Mouse (Mus musculus) heart, embryonic 15.5 days (tissue): ENCODE measurements around the gene Rassf7. TPM values are rescaled to one million over a fixed set of nuclear protein-coding genes. Genes with fewer than 3 reads are reported as not detected.

Experiments
- ATAC-seq: fragments of 200-750 bp; cut with Nextera tagmentation; replicated peaks from 2 replicates; pipeline ENCODE4 v1.8.0; 2017; ENCODE audit warnings: low read depth, moderate TSS enrichment; ENCODE audit not compliant: insufficient number of reproducible peaks, insufficient read depth, low FRiP score
- H3K27ac ChIP-seq: fragments of 300-500 bp; sonication (generic); 2 replicates; pipeline ENCODE4 v1.5.1; 2015; ENCODE audit warnings: mild to moderate bottlenecking, inconsistent platforms
- H3K27me3 ChIP-seq: fragments of 300-500 bp; sonication (generic); 2 replicates; pipeline ENCODE4 v1.6.1; 2015; ENCODE audit warnings: inconsistent platforms
- H3K36me3 ChIP-seq: fragments of 300-500 bp; sonication (generic); 2 replicates; pipeline ENCODE4 v1.6.1; 2015; ENCODE audit warnings: mild to moderate bottlenecking, inconsistent platforms
- H3K4me1 ChIP-seq: fragments of 300-500 bp; sonication (generic); replicated peaks from 2 replicates; pipeline ENCODE4 v1.6.1; 2015; ENCODE audit warnings: inconsistent platforms
- H3K4me2 ChIP-seq: fragments of 300-500 bp; sonication (generic); 2 replicates; pipeline ENCODE4 v1.6.1; 2015; ENCODE audit warnings: inconsistent platforms, mild to moderate bottlenecking, moderate library complexity
- H3K4me3 ChIP-seq: fragments of 300-500 bp; sonication (generic); 2 replicates; pipeline ENCODE4 v1.5.1; 2015; ENCODE audit warnings: mild to moderate bottlenecking, inconsistent platforms
- H3K9ac ChIP-seq: fragments of 300-500 bp; sonication (generic); 2 replicates; pipeline ENCODE4 v1.6.1; 2015; ENCODE audit warnings: mild to moderate bottlenecking, inconsistent platforms
- H3K9me3 ChIP-seq: fragments of 300-500 bp; sonication (generic); replicated peaks from 2 replicates; pipeline ENCODE4 v1.6.1; 2016; ENCODE audit warnings: inconsistent platforms
- WGBS: fragments of 180-500 bp; shearing (Covaris S2); methylation state at CpG from one replicate; pipeline ENCODE4 v1.1.7; 2015; ENCODE audit warnings: mixed read lengths; 5-methylcytosine and 5-hydroxymethylcytosine counted together
- polyA plus RNA-seq: library from polyadenylated mRNA; unstranded; fragments of >200 nt; fragmentation: Nextera tagmentation; extraction: Ambion mirVana; gene quantifications from 2 replicates; pipeline ENCODE4 v1.2.1, GENCODE M21; 2015

The Rassf7 gene
- polyA plus RNA-seq, 1 experiment from 2014 or later, result 11.4 TPM

- no peak for ATAC-seq
- Histone ChIP-seq H3K4me2 (no peak overlapping the region), H3K27ac (no peak overlapping the region), H3K9ac (no peak overlapping the region), H3K36me3 (peaks cover 21% of the 10 kb centered on the region), H3K4me1 (peaks cover 19% of the 10 kb centered on the region), H3K27me3 (no peaks in the 10 kb centered on the region), H3K9me3 (no peaks in the 10 kb centered on the region), H3K4me3 (no peak overlapping the region)
- 92% methylated on average over 3 of the region's 3 CpGs for WGBS
Measured at GRCm38 (mm10) chr7:141188733-141189132, 26.9 kb upstream of the Rassf7 start.

- Histone ChIP-seq H3K27me3 (no peaks in the 10 kb centered on the region), H3K9me3 (no peaks in the 10 kb centered on the region), H3K4me1 (peaks cover 23% of the 10 kb centered on the region), H3K4me2 (no peak overlapping the region), H3K36me3 (peaks cover 21% of the 10 kb centered on the region), H3K27ac (no peak overlapping the region), H3K4me3 (no peak overlapping the region), H3K9ac (no peak overlapping the region)
- 92% methylated on average over 3 of the region's 3 CpGs for whole genome bisulfite sequencing
- no peak for ATAC-seq
Measured at GRCm38 (mm10) chr7:141190220-141190619, 25.4 kb upstream of the Rassf7 start.

GRCm38 (mm10) chr7:141191036-141191435, 24.6 kb upstream of the Rassf7 start:
- WGBS, result 84% methylated on average over 14 of the region's 14 CpGs
- H3K4me3 ChIP-seq, result no peak overlapping the region
- no peak overlapping the region for H3K27ac ChIP-seq
- no peak overlapping the region for H3K4me2 ChIP-seq
- H3K9me3 ChIP-seq, result no peaks in the 10 kb centered on the region
- no peak for ATAC-seq
- H3K4me1 ChIP-seq, result peaks cover 26% of the 10 kb centered on the region
- H3K27me3 ChIP-seq, result no peaks in the 10 kb centered on the region
- no peak overlapping the region for H3K9ac ChIP-seq
- peaks cover 21% of the 10 kb centered on the region for H3K36me3 ChIP-seq

GRCm38 (mm10) chr7:141191796-141192685, 23.6 kb upstream of the Rassf7 start:
- ATAC-seq, result no peak
- H3K4me3 ChIP-seq, result peak overlapping the region; percentile 95; the same call in 1 of the 2 replicates
- H3K9ac ChIP-seq, result 0 out of 2 replicates have a peak overlapping the region, but pooled peaks have one; percentile 18
- H3K4me1 ChIP-seq, result peaks cover 26% of the 10 kb centered on the region
- H3K9me3 ChIP-seq, result no peaks in the 10 kb centered on the region
- peak overlapping the region; percentile 90 for H3K4me2 ChIP-seq
- 89% methylated on average over 24 of the region's 24 CpGs for WGBS
- H3K27me3 ChIP-seq, result no peaks in the 10 kb centered on the region
- H3K36me3 ChIP-seq, result peaks cover 21% of the 10 kb centered on the region
- no peak overlapping the region for H3K27ac ChIP-seq

- Histone ChIP-seq H3K4me3 (peak overlapping the region; percentile 95), H3K27ac (peak overlapping the region; percentile 88), H3K27me3 (no peaks in the 10 kb centered on the region), H3K36me3 (peaks cover 21% of the 10 kb centered on the region), H3K4me1 (peaks cover 26% of the 10 kb centered on the region), H3K9ac (peak overlapping the region; percentile 92), H3K4me2 (peak overlapping the region; percentile 90), H3K9me3 (no peaks in the 10 kb centered on the region)
- WGBS, result 27% methylated on average over 12 of the region's 12 CpGs
- ATAC-seq, result no peak
Measured at GRCm38 (mm10) chr7:141192776-141193347, 22.8 kb upstream of the Rassf7 start.

GRCm38 (mm10) chr7:141193348-141193856, 22.3 kb upstream of the Rassf7 start:
- WGBS, result under 1% methylated on average over 43 of the region's 43 CpGs

GRCm38 (mm10) chr7:141193948-141194347, 21.7 kb upstream of the Rassf7 start, which contains the start of the genes Hras and Lrrc56:
Gene Hras (minus strand): TSS chr7:141194005.
Gene Lrrc56 (plus strand): TSS chr7:141194157.
- peak within 1 kb of the TSS; percentile 92 for H3K4me2 ChIP-seq
- under 1% methylated on average over 39 of the region's 39 CpGs for WGBS
- no peaks in the 10 kb centered on the region for H3K27me3 ChIP-seq
- peak within 1 kb of the TSS; percentile 95 for H3K4me3 ChIP-seq
- H3K36me3 ChIP-seq, result peaks cover 21% of the 10 kb centered on the region
- H3K4me1 ChIP-seq, result peaks cover 26% of the 10 kb centered on the region
- no peaks in the 10 kb centered on the region for H3K9me3 ChIP-seq
- peak within 1 kb of the TSS; percentile 88 for H3K27ac ChIP-seq
- H3K9ac ChIP-seq, result peak within 1 kb of the TSS; percentile 92
- peak; percentile 96 for ATAC-seq

More at GRCm38 (mm10) chr7:141193348-141193856, 22.3 kb upstream of the Rassf7 start:
- Histone ChIP-seq H3K36me3 (peaks cover 21% of the 10 kb centered on the region), H3K9me3 (no peaks in the 10 kb centered on the region), H3K27me3 (no peaks in the 10 kb centered on the region), H3K27ac (peak overlapping the region; percentile 88), H3K4me2 (peak overlapping the region; percentile 90), H3K4me3 (peak overlapping the region; percentile 95), H3K4me1 (peaks cover 26% of the 10 kb centered on the region), H3K9ac (peak overlapping the region; percentile 92)
- peak; percentile 45 for ATAC-seq

- Histone ChIP-seq H3K27me3 (no peaks in the 10 kb centered on the region), H3K4me3 (peak overlapping the region; percentile 95), H3K9me3 (no peaks in the 10 kb centered on the region), H3K36me3 (peaks cover 21% of the 10 kb centered on the region), H3K9ac (peak overlapping the region; percentile 60), H3K4me1 (peaks cover 26% of the 10 kb centered on the region), H3K27ac (peak overlapping the region; percentile 84), H3K4me2 (peak overlapping the region; percentile 92)
- no peak for ATAC-seq
- WGBS, result under 1% methylated on average over 23 of the region's 23 CpGs
Measured at GRCm38 (mm10) chr7:141194409-141194808, 21.3 kb upstream of the Rassf7 start.

GRCm38 (mm10) chr7:141194830-141195229, 20.8 kb upstream of the Rassf7 start:
- peaks cover 26% of the 10 kb centered on the region for H3K4me1 ChIP-seq
- peak overlapping the region; percentile 84 for H3K27ac ChIP-seq
- ATAC-seq, result 0 out of 2 replicates have a peak, but pooled peaks have one; percentile 3
- H3K4me3 ChIP-seq, result peak overlapping the region; percentile 95
- H3K9me3 ChIP-seq, result no peaks in the 10 kb centered on the region
- peaks cover 20% of the 10 kb centered on the region for H3K36me3 ChIP-seq
- no peaks in the 10 kb centered on the region for H3K27me3 ChIP-seq
- H3K9ac ChIP-seq, result peak overlapping the region; percentile 42; the same call in 1 of the 2 replicates
- whole genome bisulfite sequencing, result 1% methylated on average over 28 of the region's 28 CpGs
- peak overlapping the region; percentile 92 for H3K4me2 ChIP-seq

- Histone ChIP-seq H3K27me3 (no peaks in the 10 kb centered on the region), H3K36me3 (peaks cover 11% of the 10 kb centered on the region), H3K4me2 (peak overlapping the region; percentile 92; the same call in 1 of the 2 replicates), H3K9me3 (no peaks in the 10 kb centered on the region), H3K9ac (no peak overlapping the region), H3K4me1 (peaks cover 26% of the 10 kb centered on the region), H3K27ac (no peak overlapping the region), H3K4me3 (no peak overlapping the region)
- 96% methylated on average over 2 of the region's 2 CpGs for WGBS
- no peak for ATAC-seq
Measured at GRCm38 (mm10) chr7:141195754-141196153, 19.9 kb upstream of the Rassf7 start.

GRCm38 (mm10) chr7:141196619-141197282, 18.9 kb upstream of the Rassf7 start:
- H3K4me1 ChIP-seq, result peaks cover 23% of the 10 kb centered on the region

More at GRCm38 (mm10) chr7:141196619-141197282, 18.9 kb upstream of the Rassf7 start:
- no peak overlapping the region for H3K4me2 ChIP-seq
- no peak overlapping the region for H3K4me3 ChIP-seq
- no peak for ATAC-seq
- H3K36me3 ChIP-seq, result peaks cover 1% of the 10 kb centered on the region
- H3K9me3 ChIP-seq, result no peaks in the 10 kb centered on the region
- 92% methylated on average over 8 of the region's 8 CpGs for WGBS
- no peaks in the 10 kb centered on the region for H3K27me3 ChIP-seq
- no peak overlapping the region for H3K9ac ChIP-seq
- no peak overlapping the region for H3K27ac ChIP-seq
